Mouse (Mus musculus) heart, postnatal 36 days (tissue): ENCODE results near the gene Smim5. TPM values are rescaled to one million over a fixed set of nuclear protein-coding genes. Genes with fewer than 3 reads are reported as not detected.

Source experiments
- DNase-seq, 2 experiments: peaks; one replicate each; pipeline ENCODE4 v3.0.0; 2021 to 2022
- intact Hi-C: fragments of 180-260 bp; cut with DNase I; formaldehyde crosslinking; loops from one replicate; pipeline ENCODE4 v1.15.1; 2025
- total RNA-seq, 2 experiments: library from RNA; stranded (reverse); gene quantifications; 2 replicates each; pipeline ENCODE4 v1.2.3; 2021

Gene Smim5
- total RNA-seq, 2 experiments from 2014 or later, result 14.8 to 26.7 TPM

DNA sequence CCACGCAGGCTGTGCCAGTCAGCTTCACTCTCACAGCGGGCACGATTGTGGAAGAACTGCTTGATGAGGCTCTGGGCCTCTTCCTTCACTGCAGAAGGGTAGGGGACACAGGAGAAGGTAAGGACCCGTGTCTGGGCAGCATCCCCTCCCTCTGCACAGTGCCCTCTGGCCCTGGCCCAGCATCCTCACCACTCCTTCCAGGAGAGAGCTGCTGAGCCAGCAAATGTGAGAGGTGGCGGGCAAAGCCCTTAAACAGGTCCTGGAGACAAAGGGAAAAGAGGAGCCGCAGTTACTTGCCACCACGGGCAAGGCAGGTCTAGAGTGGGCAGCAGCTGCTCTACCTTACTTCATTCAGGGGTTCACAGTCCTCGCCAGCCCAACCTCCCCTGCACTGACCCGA lies 6.7 kb upstream of the Smim5 start:
- DNase-seq, result no peak
- intact Hi-C loops, result no loop called here

DNA sequence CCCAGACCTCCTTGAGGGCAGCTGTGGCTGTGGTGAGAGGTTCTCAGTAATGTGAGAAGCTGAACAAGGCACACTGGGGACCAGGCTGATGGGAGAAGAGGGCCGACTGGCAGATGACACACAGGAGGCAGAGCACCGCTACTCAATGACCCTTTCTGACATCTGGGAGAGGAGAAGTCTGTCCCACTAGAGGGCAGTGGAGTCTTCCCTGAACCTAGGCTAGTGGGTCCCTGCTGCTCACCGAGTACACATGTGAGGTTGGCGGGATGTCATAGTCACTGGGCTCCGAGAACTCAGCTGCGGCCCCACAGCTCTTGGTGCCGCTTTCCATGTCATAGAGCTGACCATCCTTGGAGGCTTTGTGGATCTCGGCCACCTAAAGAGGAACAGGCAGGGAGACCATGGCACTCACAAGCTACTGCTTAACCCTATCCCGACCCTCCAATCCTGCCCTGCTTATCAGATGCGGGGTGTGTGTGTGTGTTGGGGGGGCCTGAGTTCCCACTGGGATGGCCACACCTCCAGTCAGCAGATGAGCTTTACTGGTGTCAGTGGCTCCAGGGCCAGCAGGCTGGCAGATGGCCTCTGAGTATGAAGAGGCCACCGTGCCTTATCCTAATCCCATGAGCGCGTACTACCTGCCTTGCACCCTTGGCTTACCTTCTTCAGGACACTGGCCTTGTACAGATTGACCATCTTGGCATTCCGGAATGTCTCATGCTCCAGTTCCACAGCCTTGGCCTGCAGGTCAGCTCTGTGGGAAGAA lies 4.8 kb upstream of the Smim5 start:
- DNase-seq, result peak; percentile 13 to 26
- intact Hi-C loops, result loop anchor here (2.0 kb wide), 1 partner anchor 24 kb away; no protein-coding TSS in a partner anchor

DNA sequence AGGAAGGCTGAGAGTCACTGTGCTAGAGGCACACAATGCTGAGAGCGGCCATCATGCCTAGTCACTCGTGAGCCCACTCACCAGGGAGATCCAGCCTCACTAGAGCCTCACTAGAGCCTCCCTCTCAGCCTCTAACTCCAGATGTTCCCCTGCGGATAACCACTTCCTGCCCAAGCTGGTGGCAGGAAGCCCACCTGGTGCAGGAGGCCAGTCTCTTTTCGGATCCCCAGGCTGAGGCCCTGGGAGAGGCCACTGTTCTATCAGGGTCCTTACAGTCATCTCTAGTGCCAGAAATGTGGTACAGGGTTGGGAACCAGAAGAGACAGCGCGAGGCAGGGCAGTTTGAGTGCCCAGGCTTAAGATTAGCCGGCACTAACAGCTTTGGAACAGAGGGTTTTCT lies 1.3 kb upstream of the Smim5 start:
- intact Hi-C loops, result no loop called here

DNA sequence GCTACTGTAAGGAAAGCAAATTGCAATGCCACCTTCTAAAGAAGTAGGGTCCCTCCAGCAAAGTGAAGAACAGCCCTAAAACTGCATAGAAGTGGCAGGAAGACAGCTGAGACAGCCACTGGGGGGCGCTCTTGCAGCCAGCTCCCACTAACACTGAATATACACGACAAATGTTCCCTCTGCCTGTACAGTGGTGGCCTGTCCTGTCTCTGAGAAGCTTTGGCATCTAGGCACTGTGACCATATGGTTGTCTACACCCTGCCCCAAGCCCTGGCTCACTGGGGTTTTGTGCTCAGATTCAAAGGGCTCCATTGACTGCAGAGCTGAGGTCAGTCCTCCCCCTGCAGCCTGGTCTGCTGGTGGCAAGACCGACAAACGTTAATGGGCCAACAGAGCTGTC lies 880 bp upstream of the Smim5 start:
- DNase-seq, result peak; percentile 22 to 41
- intact Hi-C loops, result no loop called here

More for the DNA sequence above, 1.3 kb upstream of the Smim5 start:
- no peak for DNase-seq

DNA sequence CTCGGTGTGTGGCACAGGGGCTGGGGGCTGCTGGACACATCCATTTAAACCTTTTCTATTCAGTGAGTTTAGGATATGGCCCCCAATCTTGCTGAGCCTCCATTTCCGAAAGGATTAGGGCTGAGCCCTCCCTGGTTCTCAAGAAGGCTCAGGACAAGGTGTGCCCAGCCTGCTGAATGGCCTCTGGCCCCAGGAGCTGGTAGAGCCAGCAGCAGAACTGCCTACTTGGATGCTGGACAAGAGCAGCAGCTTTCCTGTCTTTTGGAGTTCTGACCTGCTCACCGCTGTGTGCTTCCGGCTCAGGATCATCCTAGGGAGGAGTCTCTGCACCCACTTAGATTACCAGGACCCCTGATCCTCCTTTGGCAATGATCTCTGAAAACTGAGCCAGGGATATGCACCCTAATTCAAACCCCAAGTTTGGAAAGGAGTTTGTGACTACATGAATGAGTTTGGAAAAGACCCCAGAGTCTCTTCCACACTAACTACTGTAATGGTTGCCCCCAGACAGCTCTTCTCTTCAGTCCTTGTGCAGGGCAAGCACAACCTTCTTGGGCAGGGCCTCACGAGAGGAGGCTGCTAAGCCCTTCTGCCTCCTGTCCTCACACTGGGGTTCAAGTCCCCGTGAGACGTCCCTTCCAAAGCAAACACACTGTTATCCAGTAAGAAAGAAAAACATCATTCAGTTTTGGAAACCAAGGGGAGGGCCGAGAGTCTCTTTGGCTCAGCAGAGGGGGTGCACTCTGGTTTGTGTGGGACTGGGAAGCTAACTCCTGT lies 983 bp downstream of the Smim5 start:
- peak in 1 of 2 experiments; percentile 24 for DNase-seq
- intact Hi-C loops, result no loop called here

DNA sequence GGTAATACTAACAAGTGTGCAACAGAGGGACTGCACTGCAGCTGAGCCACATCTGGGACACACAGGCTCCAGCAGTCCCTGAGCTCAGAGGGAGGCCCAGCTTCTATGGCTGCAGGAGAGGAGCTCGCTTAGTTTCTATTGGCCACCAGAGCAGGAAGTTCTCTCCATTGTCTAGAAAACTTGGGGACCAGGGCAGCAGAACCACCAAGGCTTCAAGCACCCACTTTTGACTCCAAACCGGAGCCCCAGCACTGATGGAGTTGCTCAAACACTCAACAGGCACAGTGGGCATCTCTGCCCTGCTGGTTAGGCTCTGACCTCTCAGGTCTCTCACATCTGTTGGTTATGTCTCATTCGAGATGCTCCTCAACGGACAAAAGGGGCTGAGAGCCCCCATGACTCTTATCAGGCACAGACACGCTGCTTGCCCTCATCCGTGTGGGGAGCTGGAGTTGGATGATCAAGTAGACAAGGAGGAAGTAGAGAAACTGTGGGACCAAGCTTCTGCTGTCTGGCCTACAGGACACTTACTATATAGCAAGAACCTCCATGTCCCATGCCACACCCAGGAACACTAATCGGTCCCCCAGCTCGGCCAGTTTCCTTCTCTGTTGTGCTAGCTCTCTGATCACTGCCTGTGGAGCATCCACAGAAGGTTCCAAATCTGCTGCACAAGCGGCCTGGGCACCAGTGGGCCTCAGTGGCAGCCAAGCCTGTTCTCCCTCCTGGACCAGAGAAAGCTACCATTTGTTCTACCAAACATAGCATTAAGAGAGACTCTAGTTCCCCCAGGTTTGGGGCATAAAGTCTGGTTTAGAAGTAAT lies 1.8 kb downstream of the Smim5 start:
- intact Hi-C loops, result no loop called here
- DNase-seq, result peak in 1 of 2 experiments; percentile 37

DNA sequence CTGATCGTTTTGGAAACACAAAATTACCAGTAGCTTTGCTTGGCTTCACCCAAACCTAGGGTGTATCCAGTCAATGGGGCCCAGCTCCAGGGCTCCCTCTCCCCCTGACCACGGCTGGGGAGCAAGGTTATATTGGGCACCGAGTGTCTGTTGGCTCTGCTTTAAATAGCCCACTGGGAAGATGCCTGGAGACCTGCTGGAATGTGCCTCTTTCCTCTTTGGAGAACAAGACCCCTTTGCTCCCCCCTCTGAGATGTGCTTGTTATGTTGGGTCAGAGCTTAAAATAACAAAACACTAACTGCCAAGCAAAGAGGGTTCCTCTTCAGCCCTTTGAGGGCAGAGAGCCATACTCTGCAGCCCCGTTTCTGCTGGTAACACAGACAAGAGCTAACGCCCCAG lies 2.4 kb downstream of the Smim5 start:
- no peak for DNase-seq
- intact Hi-C loops, result no loop called here

DNA sequence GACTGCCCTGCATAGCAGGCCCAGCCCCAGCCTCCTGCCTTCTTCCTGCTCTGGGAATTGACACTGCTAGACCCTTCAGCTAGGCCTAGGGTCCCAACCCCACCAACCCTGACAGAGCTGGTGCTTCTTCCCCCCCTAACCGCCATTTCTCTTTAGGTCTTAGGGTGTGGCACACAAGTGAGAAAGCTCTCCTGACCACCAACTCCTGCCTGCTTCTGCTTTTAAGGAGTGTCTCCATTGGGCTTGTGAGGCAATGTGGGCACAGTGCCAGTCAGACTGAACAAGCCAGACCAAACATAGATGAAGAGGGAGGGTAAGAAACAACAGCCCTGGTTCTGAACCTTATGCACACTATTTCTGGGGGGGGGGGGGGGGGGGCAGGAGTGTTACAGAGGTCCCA lies 3.1 kb downstream of the Smim5 start:
- intact Hi-C loops, result no loop called here
- DNase-seq, result peak; percentile 59 to 62

DNA sequence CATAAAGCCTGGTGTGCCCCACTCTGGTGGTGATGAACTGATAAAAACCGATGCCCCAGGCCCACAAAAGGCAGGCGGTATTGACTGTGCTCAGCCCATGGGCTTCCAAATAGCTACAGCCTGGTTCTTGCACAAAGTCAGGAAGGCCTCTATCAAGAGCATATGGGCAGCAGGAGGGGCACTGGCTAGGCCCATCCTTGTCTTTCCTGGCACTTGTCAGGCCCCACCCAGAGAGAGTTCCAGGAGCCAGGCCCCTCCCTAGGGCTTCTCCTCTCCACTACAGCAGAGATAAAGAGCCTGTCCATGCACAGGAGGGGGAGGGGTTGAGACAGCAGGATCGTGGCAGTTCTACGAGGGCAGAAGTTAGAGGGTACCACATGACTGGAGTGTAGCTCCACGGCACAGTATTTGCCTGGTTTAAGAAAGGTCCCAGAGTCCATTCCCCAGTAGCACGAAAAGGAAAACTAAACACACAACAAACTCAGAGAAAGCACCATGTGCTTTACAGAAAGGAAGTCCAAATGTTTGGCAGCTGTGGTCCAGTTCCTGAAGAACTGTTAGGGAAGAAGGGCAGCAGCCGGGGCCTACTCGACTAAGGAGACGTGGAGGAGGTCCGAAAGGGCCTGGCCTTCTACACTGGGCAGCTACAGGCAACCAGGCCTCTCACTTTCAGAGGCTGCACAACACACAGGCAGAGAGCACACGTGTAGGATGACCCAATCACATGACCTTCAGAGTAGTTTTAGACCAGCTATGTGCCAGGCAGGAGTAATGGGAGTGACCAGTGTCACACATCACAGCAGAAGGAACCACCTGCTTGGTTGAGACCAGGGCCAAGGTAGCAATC lies 3.8 kb downstream of the Smim5 start:
- intact Hi-C loops, result no loop called here
- DNase-seq, result peak; percentile 42 to 52

DNA sequence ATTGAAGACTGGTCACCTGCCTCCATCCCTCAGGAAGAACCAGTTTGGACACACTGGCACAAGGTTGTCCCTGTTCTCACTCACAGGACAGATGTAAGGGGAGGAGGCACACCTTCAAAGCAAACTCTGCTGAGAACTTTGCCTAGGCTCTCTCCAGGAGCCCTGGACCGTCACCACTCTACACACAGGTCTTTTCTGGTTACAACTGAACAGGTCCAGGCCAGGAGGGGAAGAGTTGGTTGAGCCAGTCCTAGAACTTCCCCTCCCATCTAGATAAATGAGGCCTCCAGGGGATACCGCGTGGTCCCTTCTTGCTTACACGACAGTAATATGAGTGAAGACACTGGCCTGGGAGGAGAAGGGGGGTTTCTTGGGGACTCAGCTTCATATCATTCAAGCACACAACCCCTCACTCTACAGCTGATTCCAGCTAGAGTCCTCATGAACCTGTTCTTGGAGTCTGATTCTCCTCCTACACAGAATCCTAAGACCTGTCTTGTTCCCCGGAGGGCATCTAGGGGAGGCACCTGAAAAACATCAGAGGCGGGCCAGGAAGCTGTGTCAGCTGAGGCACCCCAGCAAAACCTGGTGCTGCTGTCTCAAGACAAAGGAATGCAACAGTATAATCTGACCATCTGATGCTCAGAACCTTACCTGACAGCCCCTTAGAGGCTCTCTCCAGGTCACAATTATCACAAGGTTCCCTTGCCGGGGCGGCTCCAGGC lies 4.6 kb downstream of the Smim5 start:
- intact Hi-C loops, result no loop called here
- no peak for DNase-seq

DNA sequence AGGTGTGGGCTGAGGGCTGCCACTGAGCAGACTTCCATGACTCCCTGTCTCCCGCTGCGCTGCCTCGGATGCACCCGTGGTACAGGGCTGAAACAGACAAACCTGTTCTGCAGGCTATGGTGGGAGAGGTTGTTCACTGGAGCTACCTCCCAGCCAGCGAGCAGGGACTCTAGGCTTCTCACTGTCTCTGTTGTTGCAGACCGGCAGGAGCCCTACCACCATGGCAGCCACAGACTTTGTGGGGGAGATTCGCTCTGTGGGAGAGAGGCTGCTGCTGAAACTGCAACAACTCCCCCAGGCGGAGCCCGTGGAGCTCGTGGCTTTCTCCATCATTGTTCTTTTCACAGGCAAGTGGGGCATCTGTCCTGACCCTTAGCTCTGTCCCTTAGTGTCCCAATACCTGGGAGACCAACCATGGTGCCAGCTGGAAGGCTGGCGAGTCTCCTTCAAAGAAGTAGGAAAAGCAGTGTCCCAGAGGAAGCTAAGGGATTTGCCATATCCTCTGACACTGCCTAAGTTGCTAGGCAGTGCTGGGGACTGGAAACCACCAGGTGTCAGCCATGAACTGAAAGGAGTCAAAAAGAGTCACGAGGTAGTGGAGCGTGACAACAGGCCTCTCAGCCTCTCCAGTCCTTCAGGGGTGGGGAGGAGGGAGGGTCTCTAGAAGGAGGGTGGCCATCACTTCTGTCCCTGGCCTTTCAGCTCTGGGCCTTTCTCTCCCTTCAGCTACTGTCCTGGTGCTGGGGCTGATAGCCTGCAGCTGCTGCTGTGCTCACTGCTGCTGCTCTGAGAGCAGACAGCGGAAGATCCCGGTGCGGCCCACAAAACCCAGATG lies 5.4 kb downstream of the Smim5 start:
- intact Hi-C loops, result no loop called here

DNA sequence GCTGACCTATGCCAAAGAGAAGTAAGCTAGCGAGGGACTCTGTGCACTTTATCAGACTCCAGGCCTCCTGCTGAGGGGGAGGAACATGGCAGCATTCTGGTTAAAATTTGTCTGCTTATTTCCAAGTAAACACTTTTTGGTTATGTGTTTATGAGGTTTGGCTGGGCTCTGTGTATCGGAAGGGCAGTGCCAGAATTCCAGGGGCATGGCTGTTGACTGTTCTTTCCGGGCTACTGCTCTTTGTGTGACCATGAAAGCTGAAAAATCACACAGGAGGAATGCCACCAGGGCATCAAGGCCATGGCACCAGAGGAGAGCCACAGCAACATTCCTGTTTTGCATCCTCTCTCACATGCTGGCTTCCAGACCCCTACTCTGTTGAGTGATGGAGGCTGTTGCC lies 6.3 kb downstream of the Smim5 start:
- DNase-seq, result no peak
- intact Hi-C loops, result no loop called here

More for the DNA sequence above, 5.4 kb downstream of the Smim5 start:
- DNase-seq, result no peak

DNA sequence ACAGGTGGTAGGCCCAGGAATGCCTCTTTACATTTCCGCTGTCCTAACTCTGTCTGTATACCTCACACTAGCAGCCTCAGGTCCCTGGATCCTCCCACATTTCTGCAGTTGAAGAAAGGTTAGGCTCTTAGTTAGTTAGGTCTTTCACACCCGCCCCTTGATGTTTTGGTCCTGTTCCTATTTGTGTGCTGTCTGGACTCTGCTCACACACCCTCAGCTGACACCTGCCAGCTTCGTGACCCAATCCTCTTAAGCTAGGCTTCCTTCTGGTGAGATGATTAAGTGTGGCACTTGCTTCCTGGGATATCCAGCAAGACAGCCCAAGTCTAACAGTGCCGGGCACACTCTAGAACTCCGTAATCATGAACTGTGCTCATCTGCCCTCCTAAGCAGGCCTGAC lies 6.8 kb downstream of the Smim5 start:
- no peak for DNase-seq
- intact Hi-C loops, result no loop called here

DNA sequence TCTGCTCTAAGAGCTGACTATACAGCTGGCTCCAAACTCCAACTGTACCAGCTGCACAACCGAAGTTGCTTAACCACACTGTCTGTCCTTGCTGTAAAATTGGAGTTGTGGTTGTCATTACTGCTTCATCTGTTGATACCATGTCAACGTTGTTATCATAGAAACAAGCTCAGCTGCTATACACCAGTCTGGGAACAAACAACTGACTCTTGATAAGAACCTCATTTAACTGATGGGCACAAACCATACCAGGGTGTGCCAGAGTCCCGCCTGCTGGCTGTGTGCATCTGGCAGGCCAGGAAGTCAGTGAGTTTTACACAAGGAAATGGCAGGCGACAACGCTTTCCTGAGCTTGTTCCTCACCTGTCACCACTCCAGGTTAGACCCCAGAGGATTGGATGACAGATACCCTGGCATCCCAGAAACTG lies 11.4 kb downstream of the Smim5 start:
- no peak for DNase-seq
- intact Hi-C loops, result no loop called here

DNA sequence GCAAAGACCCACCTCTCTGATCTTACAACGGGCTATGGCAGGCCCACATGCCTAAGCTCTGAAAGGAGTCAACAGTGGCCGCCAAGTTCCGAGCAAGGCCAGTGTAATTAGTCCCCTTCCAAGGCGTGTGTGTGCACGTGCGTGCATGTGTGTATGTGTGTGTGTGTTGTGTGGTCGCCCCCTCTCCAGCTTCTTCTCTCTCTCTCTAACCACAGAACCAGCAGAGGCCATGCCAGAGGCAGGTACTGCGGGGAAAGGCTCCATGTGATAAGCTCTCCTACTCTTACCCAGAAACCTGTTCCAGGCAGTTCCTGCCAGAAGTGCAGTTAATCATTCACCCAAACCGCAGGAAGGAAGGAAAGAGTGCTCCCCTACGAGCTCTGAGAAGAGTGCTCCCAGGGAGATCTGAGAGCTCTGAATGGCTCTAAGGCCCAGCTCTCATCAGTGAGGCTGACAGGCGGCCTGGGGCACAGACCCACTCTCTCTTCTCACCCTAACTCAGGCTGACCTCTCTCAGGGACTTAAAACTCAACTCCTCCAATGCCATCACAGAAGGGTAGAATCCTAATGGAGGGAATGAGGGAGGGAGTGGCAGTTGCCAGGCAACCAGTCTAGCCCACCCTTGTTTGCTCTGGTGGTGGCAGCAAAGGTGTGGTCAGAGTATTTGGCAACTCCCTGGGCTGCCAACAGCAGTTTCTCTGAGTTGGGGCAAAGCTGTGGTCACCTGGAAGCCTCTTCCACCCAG lies 12.0 kb downstream of the Smim5 start, which contains the start of gene Smim6:
Gene Smim6, plus strand, starts transcription at position 386 of the 745 bp plus-strand sequence.
- DNase-seq, result no peak
- intact Hi-C loops, result no loop called here

DNA sequence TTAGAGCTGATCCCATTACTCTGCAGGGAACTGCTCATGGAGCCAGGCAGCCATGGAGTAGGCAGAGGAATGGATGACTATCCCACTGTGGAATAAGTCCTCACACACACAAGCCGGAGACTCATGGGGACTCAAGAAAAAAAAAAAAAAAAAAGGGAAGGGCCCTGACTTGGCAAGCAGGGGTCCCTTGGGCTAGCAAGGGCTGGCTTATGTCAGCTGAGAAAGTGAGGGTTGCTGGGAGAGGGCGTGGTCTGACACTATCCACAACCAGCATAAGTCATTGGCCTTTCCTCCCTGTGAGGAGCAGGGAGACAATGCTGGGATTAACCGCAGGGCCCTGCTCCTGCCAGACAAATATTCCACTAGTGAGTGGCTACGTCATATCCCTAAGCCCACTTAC lies 16.8 kb downstream of the Smim5 start:
- no peak for DNase-seq
- intact Hi-C loops, result no loop called here

DNA sequence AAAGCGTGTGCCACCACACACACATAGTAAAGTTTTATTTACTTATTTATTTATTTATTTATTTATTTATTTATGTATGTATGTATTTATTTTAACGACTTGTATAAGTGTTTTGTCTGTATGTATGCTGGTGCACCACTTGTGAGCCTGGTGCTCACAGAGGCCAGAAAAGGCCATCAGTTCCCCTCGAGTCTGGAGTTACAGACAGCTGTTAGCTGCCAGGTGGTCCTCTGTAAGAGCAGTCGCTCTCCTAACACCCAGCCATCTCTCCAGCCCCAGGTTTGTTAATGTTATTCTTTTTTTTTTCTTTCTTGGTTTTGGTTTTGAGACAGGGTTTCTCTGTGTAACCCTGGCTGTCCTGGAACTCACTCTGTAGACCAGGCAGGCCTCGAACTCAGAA lies 18.9 kb downstream of the Smim5 start:
- intact Hi-C loops, result loop anchor here (2.0 kb wide), 1 partner anchor 24 kb away; no protein-coding TSS in a partner anchor
- no peak for DNase-seq

DNA sequence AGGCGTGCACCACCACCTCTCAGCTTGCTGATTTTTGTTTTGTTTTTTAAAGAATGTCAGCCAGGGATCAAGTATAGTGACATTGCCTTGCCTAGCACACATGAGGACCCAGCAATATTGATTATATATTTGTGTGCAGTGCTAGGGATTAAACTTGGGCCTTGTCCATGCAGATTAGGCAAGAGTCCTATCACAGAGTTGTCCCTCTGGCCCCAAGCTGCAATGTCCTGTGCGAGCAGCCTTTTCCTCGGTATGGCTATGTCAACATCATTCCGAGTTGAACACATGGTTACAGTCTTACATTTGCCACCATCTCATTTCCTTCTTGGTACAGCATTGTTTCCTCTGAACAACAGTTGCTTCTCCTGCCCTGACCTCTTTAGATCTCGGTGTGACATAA lies 19.3 kb downstream of the Smim5 start:
- intact Hi-C loops, result loop anchor here (2.0 kb wide), 1 partner anchor 24 kb away; no protein-coding TSS in a partner anchor

More for the DNA sequence above, 19.3 kb downstream of the Smim5 start:
- DNase-seq, result no peak
